Mouse (Mus musculus): ENCODE measurements around the gene Ptpre. TPM values are rescaled to one million over a fixed set of nuclear protein-coding genes. Genes with fewer than 3 reads are reported as not detected.

Ptpre gene
- total and polyA plus RNA-seq, 3 experiments: 2.3 to 6.9 (median 3.7) TPM

GRCm38 (mm10) chr7:135639361-135639760, 102.1 kb downstream of the Ptpre start:
- in situ Hi-C loops (cut with MboI; ENCODE audit: low pct_ligation_motif_present, low pct_unique_long_range_greater_than_20kb, low sequenced_read_pairs) (loop anchor here (25.0 kb wide), 1 partner anchor 252 kb away; no protein-coding TSS in a partner anchor), dilution Hi-C loops (cut with MboI; ENCODE audit: extremely low pct_ligation_motif_present, extremely low pct_unique_long_range_greater_than_20kb, low sequenced_read_pairs) (no loop called here)
- TF ChIP-seq MAX (IDR thresholded peaks at IDR 0.05; ENCODE audit: low read length) (no peak), MAZ (IDR thresholded peaks at IDR 0.05; ENCODE audit: low read depth, low read length) (no peak), CHD1 (IDR thresholded peaks at IDR 0.05; ENCODE audit: low read depth, low read length) (no peak), ETS1 (conservative IDR thresholded peaks at IDR 0.05; ENCODE audit: low read depth, low read length) (no peak), KAT2A (IDR thresholded peaks at IDR 0.05; ENCODE audit: insufficient replicate concordance, low read length) (no peak), ZKSCAN1 (IDR thresholded peaks at IDR 0.05; ENCODE audit: borderline replicate concordance, low read depth, low read length) (no peak), RCOR1 (conservative IDR thresholded peaks at IDR 0.05; ENCODE audit: low read depth, low read length) (no peak), SIN3A (IDR thresholded peaks at IDR 0.05; ENCODE audit: low read length) (no peak), E2F4 (IDR thresholded peaks at IDR 0.05; ENCODE audit: insufficient replicate concordance, low read depth, low read length) (no peak), JUN (IDR thresholded peaks at IDR 0.05; ENCODE audit: insufficient read depth, low read depth, low read length) (no peak), ELF1 (IDR thresholded peaks at IDR 0.05; ENCODE audit: low read depth, low read length) (no peak), EP300 (IDR thresholded peaks at IDR 0.05; ENCODE audit: low read length) (no peak), MXI1 (IDR thresholded peaks at IDR 0.05; ENCODE audit: low read depth, low read length) (no peak), GABPA (IDR thresholded peaks at IDR 0.05; ENCODE audit: insufficient replicate concordance, low read depth, low read length) (no peak), USF1 (IDR thresholded peaks at IDR 0.05; ENCODE audit: low read depth, low read length) (no peak), SMC3 (IDR thresholded peaks at IDR 0.05; ENCODE audit: low read depth, low read length) (no peak), IRF4 (IDR thresholded peaks at IDR 0.05; ENCODE audit: low read depth, low read length) (no peak), HCFC1 (IDR thresholded peaks at IDR 0.05; ENCODE audit: low read depth, low read length) (no peak)
- H3K9me3 ChIP-seq (replicated peaks; ENCODE audit: low read length): no peaks in the 10 kb centered on the region
- no peak overlapping the region for H3K4me3 ChIP-seq (replicated peaks in 1 of 3; ENCODE audit: low read depth in 2 of 3, low read length in 2 of 3, poor library complexity in 1 of 3)
- H3K79me2 ChIP-seq (replicated peaks; ENCODE audit: control insufficient read depth, extremely low read depth, insufficient read depth, poor library complexity, severe bottlenecking): no peaks in the 10 kb centered on the region
- no peaks in the 10 kb centered on the region for H3K27me3 ChIP-seq (replicated peaks)
- H3K9ac ChIP-seq (ENCODE audit: insufficient read depth, low read depth): no peak overlapping the region
- H3K36me3 ChIP-seq (replicated peaks in 1 of 2; ENCODE audit: control insufficient read depth in 1 of 2, insufficient read depth in 1 of 2, low read length in 1 of 2): peaks cover 0 to 10% of the 10 kb centered on the region in 2 experiments
- H3K27ac ChIP-seq (ENCODE audit: insufficient read depth, low read depth): no peak overlapping the region
- H3K4me1 ChIP-seq (ENCODE audit: control insufficient read depth in 1 of 2, insufficient read depth in 2 of 2): peaks cover 0 to 33% of the 10 kb centered on the region in 2 experiments; a peak in 2 of 4 replicates
- DNase-seq (ENCODE audit: extremely low read depth): peak; percentile 54
- no peak overlapping the region for H3K4me2 ChIP-seq (ENCODE audit: insufficient read depth, low read depth, poor library complexity, severe bottlenecking)

GRCm38 (mm10) chr7:135641698-135642507, 104.6 kb downstream of the Ptpre start:
- dilution Hi-C loops (cut with MboI; ENCODE audit: extremely low pct_ligation_motif_present, extremely low pct_unique_long_range_greater_than_20kb, low sequenced_read_pairs) (no loop called here), in situ Hi-C loops (cut with MboI; ENCODE audit: low pct_ligation_motif_present, low pct_unique_long_range_greater_than_20kb, low sequenced_read_pairs) (loop anchor here (25.0 kb wide), 1 partner anchor 255 kb away; no protein-coding TSS in a partner anchor)
- Histone ChIP-seq H3K4me3 (replicated peaks in 1 of 3; ENCODE audit: low read depth in 2 of 3, low read length in 2 of 3, poor library complexity in 1 of 3) (no peak overlapping the region), H3K27me3 (replicated peaks) (no peaks in the 10 kb centered on the region), H3K9me3 (replicated peaks; ENCODE audit: low read length) (no peaks in the 10 kb centered on the region), H3K9ac (ENCODE audit: insufficient read depth, low read depth) (no peak overlapping the region), H3K27ac (ENCODE audit: insufficient read depth, low read depth) (no peak overlapping the region), H3K36me3 (replicated peaks in 1 of 2; ENCODE audit: control insufficient read depth in 1 of 2, insufficient read depth in 1 of 2, low read length in 1 of 2) (peaks cover 5 to 24% of the 10 kb centered on the region in 2 experiments), H3K4me2 (ENCODE audit: insufficient read depth, low read depth, poor library complexity, severe bottlenecking) (no peak overlapping the region), H3K4me1 (ENCODE audit: control insufficient read depth in 1 of 2, insufficient read depth in 2 of 2) (peaks cover 0 to 30% of the 10 kb centered on the region in 2 experiments; a peak in 2 of 4 replicates), H3K79me2 (replicated peaks; ENCODE audit: control insufficient read depth, extremely low read depth, insufficient read depth, poor library complexity, severe bottlenecking) (no peaks in the 10 kb centered on the region)
- peak; percentile 54 for DNase-seq (ENCODE audit: extremely low read depth)
- TF ChIP-seq ZMIZ1 (IDR thresholded peaks at IDR 0.05; ENCODE audit: low read depth, low read length) (no peak), SMC3 (IDR thresholded peaks at IDR 0.05; ENCODE audit: low read depth, low read length) (peak; percentile 51), PAX5 (IDR thresholded peaks at IDR 0.05; ENCODE audit: low read length) (no peak), TCF12 (IDR thresholded peaks at IDR 0.05; ENCODE audit: low read depth, low read length) (no peak), MAX (IDR thresholded peaks at IDR 0.05; ENCODE audit: low read length) (no peak), KAT2A (IDR thresholded peaks at IDR 0.05; ENCODE audit: insufficient replicate concordance, low read length) (no peak), POLR2AphosphoS2 (IDR thresholded peaks at IDR 0.05; ENCODE audit: low read depth, low read length) (no peak), RAD21 (IDR thresholded peaks at IDR 0.05; ENCODE audit: low read depth, low read length) (peak; percentile 52), NRF1 (IDR thresholded peaks at IDR 0.05; ENCODE audit: low read depth, low read length) (no peak), ZKSCAN1 (IDR thresholded peaks at IDR 0.05; ENCODE audit: borderline replicate concordance, low read depth, low read length) (no peak), JUND (conservative IDR thresholded peaks at IDR 0.05; ENCODE audit: low read depth, low read length) (no peak), CHD2 (IDR thresholded peaks at IDR 0.05; ENCODE audit: low read length) (no peak), E2F4 (IDR thresholded peaks at IDR 0.05; ENCODE audit: insufficient replicate concordance, low read depth, low read length) (no peak), CTCF (conservative IDR thresholded peaks at IDR 0.05 in 1 of 2, IDR thresholded peaks at IDR 0.05 in 1 of 2; ENCODE audit: low read depth in 2 of 2, low read length in 2 of 2) (peak; percentile 45 to 67; a peak in 3 of 4 replicates)
